Mouse (Mus musculus): Measurements from ENCODE around the gene Tmem273.

The Tmem273 gene

DNA sequence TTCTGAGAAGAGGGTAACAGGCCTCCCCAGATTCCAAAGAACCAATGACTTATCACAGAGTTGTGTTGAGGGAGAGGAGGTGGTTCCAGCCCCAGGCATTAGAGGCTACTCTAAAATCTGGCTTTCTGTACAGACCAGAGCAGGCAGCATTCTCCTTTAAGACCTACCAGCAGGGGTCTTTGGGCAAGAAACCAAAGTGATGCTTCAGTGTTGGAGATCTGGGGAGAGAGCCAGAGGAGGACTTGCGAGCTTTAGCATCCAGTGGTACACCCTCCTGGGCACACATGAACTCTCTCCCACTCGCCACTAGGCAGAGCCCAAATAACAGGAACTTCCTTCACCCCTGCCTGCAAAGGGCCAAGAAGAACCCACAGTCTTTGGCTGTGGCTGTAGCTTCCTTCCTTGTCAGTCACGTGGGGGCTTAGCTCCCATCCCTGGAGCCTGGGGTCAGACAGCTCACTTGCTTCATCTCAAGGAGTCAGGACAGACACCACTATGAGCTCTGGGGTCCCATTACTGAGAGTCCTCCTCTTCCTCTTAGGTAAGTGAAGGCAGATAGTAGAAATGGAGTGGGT lies at the start of gene Tmem273:
Gene Tmem273 (plus strand): TSS at position 408 of the 575 bp plus-strand sequence.
- DNase-seq (ENCODE audit: low read depth in 2 of 2, low spot score in 2 of 2) = no peak

DNA sequence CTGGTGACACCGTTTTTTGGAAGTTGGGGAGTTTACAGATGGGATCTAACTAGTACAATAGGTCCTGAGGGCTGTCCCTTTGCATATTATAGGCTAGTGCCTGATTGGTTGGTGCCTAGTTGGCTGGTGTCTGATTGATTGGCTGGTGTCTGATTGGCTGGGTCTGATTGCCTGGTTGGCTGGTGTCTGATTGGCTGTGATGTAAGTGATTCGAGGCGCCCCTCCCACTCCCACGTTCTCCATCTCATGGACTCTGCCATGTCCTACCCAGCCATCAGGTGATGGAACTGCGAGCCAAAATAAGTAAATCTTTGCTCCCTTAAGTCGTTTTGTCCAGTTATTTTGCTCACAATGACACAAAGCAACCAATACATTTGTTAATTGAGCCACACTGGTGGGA lies 49.2 kb upstream of the Tmem273 start:
- DNase-seq (ENCODE audit: low read depth in 2 of 2, low spot score in 2 of 2) = no peak

DNA sequence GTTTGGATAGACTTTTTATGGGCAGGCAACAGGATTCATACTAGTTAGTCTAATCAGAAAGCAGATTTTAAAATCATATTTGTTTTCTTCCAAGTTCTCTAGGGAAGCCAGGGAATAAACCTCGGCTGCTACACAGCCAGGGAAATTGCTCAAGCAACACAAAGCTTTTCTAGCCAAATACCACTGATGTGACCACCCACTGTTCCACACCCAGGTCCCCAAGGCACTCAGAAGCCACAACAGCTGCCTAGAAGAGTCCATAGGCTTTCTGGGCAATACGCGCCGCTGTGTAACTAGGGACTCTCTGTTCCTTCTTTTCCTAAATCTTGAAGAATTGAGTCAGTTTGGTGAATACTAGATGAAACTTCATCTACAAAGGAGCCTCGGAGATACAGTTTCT lies 47.2 kb upstream of the Tmem273 start:
- DNase-seq (ENCODE audit: low read depth in 2 of 2, low spot score in 2 of 2) = no peak

DNA sequence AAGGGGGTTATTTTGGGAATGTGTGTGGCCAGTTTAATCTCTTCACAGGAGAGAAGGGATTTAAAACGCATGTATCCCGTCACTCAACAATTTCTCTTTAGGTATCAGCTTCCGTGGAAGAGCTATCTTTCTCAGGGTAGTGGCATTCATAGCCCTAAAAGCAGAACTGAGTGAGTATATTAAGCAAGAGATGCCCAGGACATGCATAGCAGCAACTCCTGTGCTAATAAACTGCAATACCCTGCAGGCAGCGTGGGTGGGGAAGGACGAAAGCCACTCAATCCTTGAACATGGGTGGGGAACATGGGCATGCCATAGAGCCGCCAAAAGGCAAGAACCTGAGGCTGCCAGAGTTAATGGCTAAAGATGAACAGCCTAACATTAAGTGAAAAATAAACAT lies 37.2 kb upstream of the Tmem273 start:
- DNase-seq (ENCODE audit: low read depth in 2 of 2, low spot score in 2 of 2) = no peak

DNA sequence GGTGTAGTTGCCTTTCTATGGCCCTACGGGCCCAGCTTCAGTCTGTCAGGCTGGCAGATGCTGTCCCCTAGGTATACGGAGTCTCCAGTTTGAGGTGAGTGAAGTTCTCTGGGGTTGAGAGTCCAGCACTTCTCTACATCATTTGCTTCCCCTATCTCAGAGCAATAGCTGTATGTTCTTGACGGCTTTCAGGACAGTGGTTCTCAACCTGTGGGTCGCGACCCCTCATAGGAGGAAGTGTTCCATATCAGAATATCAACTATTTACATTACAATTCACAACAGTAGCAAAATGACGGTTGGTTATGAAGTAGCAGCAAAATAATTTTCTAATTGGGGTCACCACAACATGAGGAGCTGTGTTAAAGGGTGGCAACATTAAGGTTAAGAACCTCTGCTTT lies 35.0 kb upstream of the Tmem273 start:
- DNase-seq (ENCODE audit: low read depth in 2 of 2, low spot score in 2 of 2) = no peak

DNA sequence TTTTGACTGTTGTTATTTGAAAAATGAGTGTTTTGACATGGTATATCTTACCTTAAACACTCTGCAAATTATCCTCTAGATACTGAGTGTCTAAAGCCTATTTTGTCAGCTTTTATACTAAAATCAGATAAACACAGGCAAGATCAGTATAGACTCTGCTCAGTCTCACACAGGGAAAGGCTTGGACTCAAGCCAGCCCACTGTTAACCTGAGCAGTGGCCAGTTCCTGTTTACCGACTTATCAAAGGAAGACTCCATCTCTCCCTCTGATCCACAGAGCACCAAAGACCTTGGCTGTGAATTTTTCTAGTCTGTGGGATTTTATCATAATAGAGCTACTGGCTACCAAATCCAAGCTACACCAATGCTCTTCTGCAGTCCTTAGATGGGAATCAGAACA lies 31.5 kb upstream of the Tmem273 start:
- no peak for DNase-seq (ENCODE audit: low read depth in 2 of 2, low spot score in 2 of 2)

DNA sequence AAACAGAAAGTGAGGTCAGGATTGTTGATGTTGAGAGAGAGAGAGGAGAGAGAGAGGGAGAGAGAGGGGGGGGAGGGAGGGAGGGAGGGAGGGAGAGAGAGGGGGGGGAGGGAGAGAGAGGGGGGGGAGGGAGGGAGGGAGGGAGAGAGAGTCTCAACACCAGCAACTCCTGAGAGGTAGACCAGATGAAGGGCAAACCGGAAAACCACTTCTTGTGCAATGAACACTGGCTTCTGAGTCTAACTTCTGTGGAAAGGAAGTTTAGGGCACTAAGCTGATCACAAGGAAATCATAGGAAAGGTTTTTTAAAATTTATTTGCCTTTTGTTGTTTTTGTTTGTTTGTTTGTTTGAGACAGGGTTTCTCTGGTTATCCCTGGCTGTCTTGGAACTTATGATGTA lies 23.6 kb upstream of the Tmem273 start:
- DNase-seq (ENCODE audit: low read depth in 2 of 2, low spot score in 2 of 2) = no peak

DNA sequence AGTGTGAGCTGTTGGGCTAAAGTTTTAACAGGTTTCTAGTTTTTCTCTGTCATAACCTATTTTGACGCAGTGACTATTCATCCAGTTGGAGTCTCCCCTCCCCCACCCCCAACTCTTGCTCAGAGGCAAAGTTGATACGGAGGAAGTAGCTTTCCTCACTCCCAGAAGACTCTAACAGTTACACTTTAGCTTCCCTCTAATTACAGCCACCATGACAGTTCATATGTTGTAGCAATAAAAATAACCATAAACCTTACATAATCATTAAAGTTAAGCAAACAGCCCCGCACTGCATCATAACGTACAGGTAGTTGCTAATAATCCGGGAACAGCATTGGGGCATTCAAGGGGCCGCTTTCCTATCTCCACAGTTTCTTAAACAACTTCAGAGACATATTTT lies 15.2 kb upstream of the Tmem273 start:
- DNase-seq (ENCODE audit: low read depth in 2 of 2, low spot score in 2 of 2) = no peak

DNA sequence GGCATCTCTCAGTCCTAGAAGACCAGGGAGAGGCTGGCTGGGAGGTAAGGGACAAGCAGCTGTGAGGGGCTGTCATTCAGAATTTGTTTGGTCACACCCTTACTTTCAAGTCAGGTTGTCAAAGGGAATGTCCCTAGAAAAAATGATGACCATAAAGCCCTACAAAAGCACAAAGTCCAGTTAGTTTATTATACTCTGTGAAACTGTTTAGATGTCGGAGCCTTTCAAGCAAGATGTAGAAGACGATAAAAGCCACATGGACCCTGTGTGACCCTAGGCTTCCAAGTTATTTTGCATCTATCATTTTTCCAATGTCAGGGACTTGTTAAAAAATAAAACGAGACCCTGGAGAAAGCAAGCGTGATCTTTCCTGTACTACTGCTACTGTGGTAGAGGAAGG lies 13.7 kb upstream of the Tmem273 start:
- no peak for DNase-seq (ENCODE audit: low read depth in 2 of 2, low spot score in 2 of 2)

DNA sequence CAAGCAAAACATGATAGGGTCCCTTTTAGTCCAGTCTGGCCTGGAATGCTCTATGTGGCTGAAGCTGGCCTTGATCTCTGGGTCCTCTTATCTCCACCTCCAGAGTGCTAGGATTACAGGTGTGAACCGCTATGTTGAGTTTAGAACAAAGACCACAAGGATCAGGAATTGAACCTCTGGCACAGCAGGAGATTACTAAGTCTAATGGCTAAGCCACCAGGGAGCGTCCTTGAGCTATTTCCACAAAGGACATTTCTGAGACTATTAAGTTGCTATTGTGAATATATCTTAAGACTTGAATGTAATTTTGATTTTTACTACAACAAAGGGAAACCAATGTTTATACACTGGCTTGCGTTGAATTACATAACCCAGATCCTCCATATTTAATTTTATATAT lies 13.0 kb upstream of the Tmem273 start:
- DNase-seq (ENCODE audit: low read depth in 2 of 2, low spot score in 2 of 2) = no peak

DNA sequence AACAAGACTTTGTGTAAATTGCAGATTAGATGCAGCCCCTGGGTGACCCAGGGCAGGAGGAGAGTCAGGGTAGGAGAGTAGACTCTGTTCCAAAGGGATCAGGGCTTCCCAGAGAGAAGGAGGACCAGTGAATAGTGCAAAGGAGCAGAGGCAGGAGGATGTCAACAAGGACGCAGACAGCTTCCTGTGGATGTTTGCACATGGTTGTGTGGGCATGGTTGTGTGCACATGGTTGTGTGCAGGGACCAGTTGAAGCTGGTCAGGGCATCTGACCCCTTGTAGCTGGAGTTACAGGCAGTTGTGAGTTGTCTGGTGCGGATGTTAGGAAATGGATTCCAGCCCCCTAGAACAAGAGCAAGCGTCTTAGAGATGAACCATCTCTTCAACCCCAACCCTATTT lies 12.3 kb upstream of the Tmem273 start:
- DNase-seq (ENCODE audit: low read depth in 2 of 2, low spot score in 2 of 2) = no peak

DNA sequence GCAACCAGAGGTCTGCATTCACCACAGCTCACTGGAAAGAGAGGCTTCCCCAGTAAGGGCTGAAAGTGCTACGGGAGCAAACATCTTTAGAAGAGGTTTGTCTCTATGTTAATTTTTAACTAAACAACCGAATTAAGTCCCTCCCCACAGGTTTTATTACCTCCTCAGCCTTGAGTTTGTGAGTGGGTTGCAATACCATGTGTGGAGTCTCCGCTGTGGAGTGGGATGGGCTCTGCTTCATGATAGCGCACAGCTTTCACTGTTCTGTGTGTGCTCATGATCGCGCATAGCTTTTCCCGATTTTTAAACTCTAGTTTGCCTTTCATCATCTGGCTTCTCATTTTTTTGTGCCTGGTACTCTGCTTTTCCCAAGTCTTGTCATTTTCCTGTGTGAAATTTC lies 9.7 kb upstream of the Tmem273 start:
- DNase-seq (ENCODE audit: low read depth in 2 of 2, low spot score in 2 of 2) = no peak

DNA sequence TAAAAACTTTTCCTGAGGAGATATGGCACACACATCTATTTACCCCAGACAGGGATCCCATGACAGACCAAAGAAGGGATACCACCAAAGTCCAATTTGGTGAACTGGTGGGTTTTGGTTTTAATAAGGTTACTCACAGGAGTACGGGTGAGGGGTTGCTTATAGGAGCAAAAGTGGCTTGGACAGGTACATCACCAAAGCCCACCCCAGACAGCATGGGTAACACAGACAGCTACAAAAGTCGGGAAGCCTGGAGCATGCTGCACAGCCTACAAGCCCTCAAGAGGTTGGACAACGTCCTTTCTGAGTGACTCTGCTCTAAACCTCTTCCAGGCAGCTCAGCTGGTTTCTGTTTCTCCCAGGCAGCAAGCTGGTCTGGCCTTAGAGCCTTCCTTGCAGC lies 7.4 kb upstream of the Tmem273 start:
- DNase-seq (ENCODE audit: low read depth in 2 of 2, low spot score in 2 of 2) = no peak

DNA sequence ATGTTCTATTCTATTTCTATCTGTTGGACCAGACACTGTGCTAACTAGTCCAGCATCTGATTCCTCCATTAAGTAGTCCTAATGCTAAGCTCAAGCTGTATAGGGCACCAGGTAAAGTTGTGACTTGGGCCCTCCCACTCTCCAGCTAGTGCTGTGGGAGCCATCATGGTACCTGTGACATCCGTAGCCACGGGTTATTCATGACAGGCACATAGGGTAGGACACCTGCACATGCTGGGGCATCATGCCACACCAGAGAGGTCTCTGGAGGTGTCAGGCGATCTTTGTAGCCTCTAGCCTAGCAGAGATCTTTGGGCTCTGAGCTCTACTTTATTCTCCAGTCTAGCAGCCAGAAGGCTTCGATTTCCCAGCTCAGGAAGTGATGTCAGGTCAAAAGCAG lies 2.9 kb upstream of the Tmem273 start:
- DNase-seq (ENCODE audit: low read depth in 2 of 2, low spot score in 2 of 2) = no peak

DNA sequence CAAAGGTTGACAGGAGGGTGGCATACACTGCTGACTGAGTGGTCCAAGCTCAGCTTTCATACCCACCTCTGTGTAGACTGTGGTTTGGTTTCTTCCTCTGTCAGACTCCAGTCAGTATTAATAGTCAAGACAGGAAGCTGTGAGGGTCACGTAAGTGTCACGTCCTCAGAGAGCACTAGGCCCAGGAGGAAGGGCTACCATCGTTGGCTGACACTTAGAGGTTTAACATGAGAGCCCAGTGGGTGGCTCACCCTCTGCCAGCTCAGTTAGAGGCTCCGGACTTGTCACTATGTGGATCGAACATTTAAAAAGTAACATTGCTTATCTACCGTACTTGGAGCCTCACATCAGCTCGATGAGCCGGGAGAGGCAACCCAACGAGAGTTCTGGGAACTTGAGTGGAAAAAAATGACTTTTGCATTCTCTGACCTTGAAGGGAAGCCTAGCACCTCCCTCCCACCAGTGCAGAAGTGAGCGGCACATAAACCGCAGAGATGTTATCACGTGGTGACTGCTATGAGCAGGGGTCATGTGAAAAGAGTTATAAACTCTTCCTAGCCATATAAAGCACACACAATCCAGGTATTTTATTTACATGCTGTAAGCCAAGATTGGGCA lies 1.5 kb upstream of the Tmem273 start:
- DNase-seq (ENCODE audit: low read depth in 2 of 2, low spot score in 2 of 2) = no peak

DNA sequence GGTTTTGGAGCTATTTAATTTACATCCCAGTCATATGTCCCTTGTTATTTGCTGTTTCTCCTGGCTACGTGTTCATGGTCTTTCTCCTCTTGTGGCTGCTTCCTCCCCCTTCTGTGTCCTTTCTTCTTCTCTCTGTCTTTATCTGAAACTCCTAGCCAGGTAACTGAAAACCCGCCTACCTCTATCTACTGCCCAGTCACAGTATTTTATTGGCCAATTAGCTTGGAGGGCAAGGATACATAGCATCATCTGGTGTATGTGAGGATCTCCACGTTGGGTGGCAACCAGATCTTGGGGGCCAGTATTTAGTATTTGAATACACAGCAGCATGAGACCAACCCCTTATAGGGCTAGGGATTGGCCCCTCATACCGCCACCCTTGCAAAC lies 1.0 kb upstream of the Tmem273 start:
- no peak for DNase-seq (ENCODE audit: low read depth in 2 of 2, low spot score in 2 of 2)

DNA sequence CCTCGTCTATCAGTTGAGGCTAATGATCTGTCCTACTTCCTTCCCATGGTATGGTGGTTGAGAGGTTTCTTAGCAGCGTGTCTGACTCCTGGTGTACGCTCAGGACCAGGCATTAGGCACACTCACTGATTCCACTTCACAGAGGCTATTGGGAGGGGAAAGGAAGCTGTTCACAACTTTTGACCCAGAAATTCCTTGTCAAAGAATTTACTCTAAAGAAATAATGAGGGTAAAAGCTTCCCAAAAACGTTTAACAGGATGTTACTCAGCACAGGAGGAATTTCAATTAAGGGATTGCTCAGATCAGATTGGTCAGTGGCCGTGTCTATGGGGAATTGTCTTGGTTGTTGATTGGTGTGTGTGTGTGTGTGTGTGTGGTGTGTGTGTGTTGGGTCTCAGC lies 1.9 kb downstream of the Tmem273 start:
- DNase-seq (ENCODE audit: low read depth in 2 of 2, low spot score in 2 of 2) = no peak

DNA sequence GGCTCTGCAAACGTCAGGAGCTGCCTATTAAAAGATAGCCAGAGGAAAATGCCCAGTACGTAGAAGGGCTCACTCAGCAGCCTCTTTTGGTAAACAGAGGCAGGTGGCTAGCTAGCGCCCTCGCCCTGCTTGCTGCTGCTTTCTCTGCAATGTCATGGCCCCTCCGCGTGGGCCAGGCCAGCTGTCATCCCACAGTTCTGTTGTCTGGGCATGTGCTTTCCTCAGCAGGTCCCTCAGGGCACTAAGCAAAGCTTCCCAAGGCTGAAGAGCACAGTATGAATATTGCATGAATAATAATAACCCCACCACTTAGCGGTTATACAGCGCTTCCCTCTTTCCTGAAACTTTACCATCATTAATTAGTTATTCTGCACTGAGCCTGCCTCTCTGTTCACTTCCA lies 10.6 kb downstream of the Tmem273 start:
- no peak for DNase-seq (ENCODE audit: low read depth in 2 of 2, low spot score in 2 of 2)

DNA sequence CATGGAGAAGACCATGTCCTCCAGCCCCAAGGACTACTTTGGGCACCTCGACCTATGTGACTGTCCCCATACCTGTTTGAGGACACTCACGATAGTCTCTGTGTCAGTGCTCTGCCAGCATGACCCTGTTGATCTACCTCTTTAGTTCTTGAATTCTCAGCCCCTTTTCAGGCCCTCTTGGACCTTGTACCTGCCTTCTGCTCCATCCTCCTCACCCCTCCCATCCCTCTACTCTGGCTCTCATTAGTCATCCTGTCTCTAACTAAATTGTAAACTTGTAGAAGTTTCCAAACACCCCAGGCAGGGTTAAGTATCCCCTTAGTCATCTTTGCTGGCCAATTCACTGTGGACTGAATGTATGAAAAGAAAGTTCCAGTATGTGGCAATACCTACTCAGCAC lies 12.0 kb downstream of the Tmem273 start:
- DNase-seq (ENCODE audit: low read depth in 2 of 2, low spot score in 2 of 2) = no peak

DNA sequence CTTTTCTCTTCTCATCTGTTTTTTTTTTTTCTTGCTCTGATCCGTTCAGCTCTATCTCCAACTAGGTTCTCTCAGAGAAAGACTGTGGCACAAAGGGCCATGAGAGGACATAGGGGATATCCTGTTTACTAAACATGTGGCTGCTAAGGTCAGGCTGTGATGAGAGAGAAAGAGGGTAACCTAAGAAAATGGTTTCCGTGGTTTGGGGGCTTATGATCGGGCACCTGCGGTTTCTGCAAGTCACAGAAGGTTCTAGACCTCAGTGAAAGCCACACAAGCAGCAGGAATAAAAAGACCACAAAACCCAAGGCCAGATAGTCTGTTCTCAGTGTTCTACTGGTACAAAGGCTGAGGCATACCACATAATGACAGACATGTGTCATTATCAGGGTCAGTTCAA lies 12.6 kb downstream of the Tmem273 start:
- DNase-seq (ENCODE audit: low read depth in 2 of 2, low spot score in 2 of 2) = no peak

DNA sequence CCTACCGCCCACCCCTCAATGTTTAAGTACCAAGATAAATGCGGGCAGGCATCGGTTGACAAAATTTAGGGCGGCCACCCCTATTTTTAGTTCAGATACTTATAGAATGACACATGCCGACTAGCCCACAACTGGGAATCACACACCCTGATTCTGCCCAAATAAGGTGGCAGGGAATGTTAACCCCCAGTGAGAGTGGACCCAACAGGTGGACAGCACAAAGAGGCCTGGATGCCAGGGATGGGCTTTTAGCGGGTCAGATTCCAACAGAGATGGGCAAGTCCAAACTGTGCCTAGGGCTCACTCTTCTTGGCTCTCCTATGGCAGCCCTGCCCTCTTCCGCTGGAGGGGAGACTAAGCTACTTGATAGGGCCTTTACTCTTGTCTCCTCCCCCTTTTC lies 14.3 kb downstream of the Tmem273 start:
- DNase-seq (ENCODE audit: low read depth in 2 of 2, low spot score in 2 of 2) = no peak

DNA sequence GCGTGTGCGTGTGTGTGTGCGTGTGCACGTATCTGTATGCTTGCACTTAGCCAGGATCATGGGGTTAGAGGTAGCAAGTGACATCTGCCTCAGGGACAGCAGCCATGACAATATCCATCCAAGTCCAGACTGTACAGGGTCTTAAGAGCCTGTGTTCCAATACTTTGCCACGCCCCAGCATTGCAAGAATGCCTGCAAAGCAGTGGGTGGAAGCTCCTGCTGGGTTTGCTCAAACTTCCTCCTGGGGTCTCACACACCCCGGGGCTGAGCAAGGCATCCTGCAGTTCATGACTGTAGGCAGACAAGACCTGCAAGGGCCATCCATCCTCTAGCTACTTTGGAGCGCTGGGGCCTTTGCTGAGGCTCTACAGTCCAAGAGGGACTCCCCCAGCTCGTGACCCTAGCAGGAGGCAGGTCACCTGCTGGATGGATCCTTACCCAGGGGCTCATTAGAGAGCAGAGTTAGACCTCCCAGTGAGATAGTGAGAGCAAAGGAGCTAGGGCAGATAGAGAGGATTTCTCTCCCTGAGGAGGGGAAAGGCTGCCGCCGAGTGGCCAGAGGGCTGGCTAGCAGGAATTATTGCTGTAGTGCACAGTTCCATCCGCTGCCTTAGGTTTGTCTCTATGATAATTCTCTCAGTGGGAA lies 15.4 kb downstream of the Tmem273 start:
- no peak for DNase-seq (ENCODE audit: low read depth in 2 of 2, low spot score in 2 of 2)

DNA sequence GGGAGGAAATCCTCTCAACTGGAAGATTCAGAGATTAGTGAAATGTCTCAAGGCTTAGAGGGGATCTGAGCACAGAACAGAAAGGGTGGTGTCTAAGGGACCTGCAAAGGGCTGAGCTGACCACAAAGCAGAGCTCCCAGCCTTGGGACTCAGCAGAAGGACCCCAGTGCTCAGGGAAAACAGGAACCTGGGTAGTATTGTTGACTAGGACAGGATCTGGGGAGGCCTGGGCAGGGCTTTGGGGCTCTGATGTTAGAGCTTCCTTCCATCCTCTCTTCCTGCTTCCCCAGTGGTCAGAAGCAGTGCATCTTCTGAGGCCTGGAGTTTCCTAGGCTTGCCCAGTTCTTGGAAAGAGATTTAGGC lies 15.9 kb downstream of the Tmem273 start:
- no peak for DNase-seq (ENCODE audit: low read depth in 2 of 2, low spot score in 2 of 2)

Measured in CD8-positive naive resting alpha-beta T cell, adult 2 months (primary cell).